Mouse (Mus musculus) left cerebral cortex, adult 11 months (tissue): ENCODE measurements around the gene Baz2b.

Experiments
- DNase-seq: peaks from one replicate; pipeline ENCODE4 v3.0.0; 2022; ENCODE audit warnings: low spot score

The Baz2b gene

DNA sequence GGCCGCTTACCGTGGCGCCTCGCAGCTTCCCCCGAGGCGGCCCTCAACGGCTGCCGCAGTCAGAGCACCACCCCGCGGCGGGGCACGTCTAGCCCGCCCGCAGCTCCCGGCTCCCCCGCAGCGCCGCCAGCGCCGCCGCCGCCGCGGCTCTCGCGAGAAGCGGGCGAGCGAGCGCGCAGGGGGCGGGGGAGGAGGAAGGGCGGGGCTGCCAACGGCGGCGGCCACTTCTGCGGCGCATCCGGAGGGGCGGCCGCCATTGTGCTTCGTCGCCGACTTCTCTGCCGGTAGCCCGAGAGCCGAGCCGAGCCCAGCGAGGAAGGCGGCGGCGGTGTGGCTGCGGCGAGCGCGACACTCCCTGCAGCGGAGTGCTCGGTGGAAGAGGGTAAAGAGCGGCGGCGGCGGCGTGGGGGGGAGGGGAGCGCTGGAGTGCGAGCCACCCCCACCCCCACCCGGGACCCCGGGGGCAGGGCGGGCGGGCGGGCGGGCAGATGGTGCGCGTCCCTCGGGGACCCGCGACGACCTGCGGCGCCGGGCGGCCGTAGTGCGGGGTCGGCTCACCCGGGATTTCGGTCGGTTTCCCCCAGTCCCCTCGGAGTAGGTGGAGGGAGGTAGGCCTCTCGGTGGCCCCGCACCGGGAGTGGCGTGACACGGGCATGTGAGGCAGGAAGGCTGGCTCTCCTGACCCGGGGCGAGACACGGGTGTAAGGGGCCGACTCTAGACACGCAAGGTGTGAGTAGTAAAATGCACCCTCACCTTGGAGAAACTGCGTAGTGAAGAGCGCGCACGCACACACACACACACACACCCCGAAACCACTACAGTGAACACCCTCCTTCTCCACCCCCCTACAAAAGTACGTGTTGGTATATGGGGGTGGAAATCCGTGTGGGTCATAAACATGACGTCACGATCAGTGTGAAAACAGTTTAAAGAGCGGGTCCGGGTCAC, at the start of gene Baz2b, which contains the start of gene March7:
TSS of gene Baz2b (minus strand) at position 137 of the 949 bp plus-strand sequence.
TSS of gene March7 (plus strand) at position 185 of the 949 bp plus-strand sequence.
- DNase-seq: peak; percentile 73

DNA sequence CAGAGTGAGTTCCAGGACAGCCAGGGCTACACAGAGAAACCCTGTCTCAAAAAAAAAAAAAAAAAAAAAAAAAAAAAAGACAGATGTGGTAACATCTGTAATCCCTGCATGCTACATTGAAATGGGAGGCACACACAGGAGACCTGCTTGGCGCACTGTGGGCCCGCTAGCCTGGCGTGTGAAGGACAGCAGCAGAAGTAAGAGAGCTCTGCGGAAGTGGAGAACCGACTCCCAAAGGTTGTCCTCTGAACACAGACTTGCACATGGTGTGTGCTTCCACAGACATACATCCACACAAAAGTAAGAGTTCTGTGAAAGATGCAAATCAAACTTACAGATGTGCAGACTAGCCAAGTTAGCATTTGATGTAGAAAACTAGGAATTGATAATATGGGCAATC, 49.5 kb upstream of the Baz2b start:
- no peak for DNase-seq

DNA sequence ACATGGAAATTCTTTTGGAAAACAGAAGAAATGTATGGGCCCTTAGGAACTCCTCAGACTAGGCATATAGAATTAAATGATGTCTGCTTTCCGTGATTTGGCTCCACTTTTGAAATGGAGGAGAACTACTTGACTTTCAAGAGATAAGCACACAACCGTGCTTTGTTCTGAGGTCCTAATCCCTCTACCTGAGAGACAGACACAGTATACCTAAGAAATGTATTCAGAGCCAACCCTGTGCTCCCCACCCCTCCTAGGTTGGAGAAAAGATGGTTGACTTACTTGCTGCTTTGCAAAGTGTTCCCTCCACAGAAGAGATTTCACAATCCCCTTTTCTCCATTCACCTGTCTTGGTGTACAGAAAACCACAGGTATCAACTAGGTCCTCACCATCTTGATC, 47.1 kb upstream of the Baz2b start:
- DNase-seq: no peak

DNA sequence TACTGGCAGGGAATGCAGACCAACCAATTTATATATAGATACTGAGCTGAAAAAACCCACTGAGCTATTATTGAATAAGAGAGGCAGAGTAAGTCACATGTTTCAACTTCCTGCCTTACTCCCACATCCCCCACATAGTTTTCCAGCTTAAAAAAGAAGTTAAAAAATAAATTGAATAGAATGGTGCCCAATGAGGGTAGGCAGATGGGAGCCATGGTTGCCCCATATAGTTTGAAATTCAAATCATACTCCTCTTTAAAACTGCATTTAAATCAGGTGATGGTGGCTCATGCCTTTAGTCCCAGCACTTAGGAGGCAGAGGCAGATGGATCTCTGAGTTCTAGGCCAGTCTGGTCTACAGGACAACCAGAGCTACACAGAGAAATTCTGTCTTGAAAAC, 43.9 kb upstream of the Baz2b start:
- peak; percentile 36 for DNase-seq

DNA sequence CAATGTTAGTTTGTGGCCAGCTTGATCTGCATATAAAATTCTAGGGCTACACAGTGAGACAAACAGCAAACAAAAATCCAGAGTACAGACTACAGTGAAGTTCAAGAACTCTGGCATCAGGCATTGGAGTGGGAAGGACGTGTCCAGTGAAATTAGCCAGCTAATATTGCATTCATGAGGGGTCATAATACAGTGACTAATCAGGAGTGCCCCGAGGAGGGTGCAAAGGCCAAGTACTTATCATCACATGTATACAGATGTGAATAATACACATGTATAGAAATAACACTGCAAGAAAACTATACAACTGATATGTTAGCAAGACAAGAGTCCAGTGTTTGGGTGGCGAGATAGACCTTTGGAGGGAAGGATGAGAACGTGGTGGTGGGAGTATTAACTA, 43.1 kb upstream of the Baz2b start:
- DNase-seq: no peak

DNA sequence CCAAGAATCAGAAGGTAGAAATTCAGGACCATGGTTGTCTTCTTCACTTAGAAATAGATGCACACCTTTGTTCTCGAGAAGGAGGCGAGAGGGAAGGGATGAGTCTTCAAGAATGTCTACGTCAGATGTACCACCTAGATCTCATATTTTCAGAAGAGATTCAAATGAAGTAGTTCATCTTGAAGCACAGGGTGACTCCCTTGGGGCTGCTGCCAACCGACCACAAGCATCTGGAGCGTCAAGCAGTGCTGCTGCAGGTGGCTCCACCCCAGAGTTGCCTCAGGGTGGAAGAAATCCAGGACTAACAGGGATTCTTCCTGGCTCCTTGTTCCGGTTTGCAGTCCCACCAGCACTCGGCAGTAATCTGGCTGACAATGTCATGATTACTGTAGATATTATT, 24.9 kb upstream of the Baz2b start:
- no peak for DNase-seq

DNA sequence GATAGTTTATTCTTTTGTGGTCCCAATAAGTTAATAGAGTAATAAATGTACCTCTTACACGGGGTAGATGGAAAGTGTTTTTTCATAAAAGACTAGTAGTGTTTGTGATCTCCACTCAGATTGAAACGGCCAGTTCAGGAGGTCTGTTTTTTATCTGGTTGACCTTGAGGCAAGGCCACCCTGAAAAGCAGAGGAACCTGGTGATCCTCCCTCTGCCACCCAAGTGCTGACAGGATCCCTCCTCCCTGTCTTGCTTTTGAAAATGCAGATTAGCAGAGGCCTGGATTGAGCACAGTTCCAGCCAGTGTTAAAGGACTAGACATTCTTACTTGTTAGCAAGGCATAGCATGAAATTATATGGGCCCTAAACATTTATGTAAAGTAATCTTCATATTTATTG, 23.5 kb upstream of the Baz2b start:
- no peak for DNase-seq

DNA sequence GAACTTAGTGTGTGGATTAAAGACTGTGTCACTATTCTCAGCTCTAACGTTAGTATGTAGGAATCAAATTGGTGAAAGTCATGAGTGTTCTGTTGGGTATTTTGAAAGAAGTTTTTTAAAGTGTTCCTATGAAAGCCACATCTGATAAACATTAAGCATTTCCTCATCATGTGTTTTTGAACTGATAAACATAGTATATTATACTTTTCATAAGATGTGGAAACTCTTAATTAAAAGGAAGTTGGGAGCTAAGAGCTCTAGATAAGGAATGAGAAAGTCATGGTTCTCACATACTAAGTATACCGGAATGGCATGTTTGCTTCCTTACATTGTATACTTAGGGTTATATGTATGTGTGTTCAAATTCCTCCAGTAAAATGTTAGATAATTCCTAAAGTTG, 20.7 kb upstream of the Baz2b start:
- no peak for DNase-seq

DNA sequence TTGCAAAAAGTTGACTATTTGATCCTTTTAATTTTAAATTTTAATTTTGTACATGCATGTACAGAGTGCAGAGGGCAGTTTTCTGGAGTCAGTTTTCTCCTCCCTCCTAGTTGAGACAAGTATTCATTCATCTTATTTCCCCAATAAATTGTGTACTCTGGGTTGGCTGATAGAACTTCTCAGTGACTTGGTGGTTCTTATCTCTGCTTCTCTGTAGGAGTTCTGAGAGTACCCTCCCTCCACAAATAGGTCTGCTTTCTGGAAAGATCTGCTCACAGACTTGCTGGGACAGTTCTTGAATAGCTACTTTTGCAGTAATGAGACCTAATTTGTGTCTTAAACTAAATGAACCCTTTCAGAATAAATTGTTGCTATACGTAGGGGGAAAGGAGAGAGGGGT, 18.8 kb upstream of the Baz2b start:
- DNase-seq: no peak

DNA sequence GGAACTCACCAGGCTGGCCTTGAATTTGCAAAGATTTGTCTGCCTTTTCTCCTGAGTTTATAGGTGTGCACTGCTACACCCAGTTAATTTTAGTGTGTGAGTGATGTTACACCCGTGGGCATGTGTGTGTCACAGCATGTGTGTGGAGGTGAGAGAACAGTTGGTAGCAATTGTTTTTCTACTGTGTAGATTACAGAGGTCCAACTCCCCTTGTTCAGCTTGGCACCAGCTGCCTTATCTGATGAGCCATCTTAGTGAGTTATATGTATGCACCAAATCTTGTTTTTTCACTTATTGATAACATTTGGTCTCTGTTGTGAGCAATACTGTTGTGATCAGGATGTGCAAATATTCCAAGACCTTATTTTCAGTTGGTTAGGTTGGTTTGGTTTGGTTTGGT, 13.8 kb upstream of the Baz2b start:
- DNase-seq: no peak

DNA sequence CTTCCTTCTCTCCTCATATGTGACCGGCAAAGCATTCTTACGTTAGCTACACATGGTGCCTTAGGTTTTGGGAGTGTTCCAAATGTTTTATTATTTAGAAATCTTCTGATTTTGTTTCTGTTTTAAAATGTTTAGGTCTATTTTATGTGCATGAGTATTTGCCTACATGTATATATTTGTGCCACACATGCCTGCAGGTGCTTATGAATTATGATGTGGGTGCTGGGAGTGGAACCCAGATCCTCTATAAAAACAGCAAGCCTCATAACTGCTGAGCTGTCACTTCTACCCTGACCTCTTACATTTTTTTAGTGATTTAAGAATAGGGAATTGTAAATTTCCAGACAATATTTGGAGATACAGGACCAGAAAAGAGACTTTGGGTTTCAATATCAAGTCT, 12.3 kb upstream of the Baz2b start:
- DNase-seq: no peak

DNA sequence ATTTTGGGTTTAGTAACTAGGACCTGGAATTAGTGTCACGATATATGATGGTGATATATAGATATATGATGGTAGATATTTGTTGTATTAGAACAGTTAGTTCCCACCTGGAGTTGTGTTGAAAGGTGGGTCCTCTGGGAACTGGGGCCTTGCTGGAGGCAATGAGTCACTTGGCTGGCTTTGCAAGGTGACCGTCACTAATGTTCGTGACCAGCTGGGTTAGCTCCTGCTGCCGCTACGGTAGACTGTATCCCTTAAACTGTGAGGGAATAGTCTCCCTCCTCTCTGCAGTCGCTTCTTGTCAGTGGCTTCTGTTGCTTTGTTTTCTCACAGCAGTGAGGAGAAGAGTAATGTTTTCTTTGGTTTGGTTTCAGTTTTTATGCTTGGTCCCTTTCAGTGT, 11.6 kb upstream of the Baz2b start:
- DNase-seq: no peak

DNA sequence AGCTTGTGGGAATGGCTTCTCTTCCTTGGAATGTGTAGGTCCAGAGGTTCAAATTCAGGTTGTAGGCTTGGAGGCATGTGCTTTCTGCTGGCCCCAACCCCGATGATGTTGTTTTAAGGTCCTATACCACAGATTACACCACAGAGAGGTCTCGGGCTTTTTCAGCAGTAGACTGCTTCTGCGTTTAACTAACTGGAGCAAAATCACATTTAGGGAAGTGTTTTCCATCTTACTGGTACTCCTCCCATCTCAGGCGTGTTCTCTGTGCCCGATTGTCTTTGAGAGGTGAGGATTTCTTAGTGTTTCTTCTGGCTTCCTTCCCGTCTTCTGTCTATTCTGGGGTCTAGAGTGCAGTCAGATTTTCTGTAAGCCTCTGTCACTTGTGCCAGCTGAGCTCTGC, 8.0 kb upstream of the Baz2b start:
- no peak for DNase-seq

DNA sequence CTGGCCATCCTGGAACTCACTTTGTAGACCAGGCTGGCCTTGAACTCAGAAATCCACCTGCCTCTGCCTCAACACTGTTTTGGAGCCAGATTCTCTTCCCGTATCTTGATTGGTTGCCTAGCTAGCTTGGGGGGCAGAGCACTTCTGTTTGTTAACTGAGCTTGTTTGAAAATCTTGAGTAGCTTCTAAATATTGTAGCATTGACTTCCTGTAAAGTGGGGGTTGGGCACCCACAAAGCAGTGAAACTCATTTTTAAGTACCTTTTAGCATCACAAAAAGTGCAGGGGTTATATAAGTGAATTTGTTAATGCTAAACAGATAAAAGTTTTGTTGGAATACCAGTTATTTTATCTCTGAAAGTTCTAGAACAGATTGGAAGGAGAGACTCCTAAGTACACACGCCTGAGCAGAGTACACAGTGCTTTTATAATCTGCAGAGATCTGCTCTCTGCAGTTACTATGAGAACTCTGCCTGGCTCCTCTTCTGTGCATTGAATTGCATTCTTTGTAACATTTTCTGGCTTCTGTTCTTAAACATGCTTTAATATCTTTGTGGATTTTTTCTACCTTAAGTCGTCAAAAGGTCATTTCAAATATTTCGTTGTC, 7.0 kb upstream of the Baz2b start:
- DNase-seq: no peak

DNA sequence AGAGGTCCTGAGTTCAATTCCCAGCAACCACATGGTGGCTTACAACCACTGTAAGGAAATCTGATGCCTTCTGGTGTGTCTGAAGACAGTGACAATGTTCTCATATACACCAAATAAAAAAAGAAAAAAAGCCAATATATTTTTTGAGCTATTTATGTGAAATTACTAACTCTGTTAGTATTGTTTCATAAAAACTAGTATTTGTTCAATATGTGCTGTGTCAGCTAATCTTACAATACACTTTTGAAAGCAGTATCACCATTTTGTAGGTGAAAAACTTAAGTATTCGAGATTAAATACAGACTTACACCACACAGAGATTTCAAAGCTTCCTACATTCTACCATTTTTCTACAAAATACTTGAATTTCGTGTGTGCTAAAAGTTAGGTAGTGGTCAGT, 5.0 kb upstream of the Baz2b start:
- DNase-seq: no peak

DNA sequence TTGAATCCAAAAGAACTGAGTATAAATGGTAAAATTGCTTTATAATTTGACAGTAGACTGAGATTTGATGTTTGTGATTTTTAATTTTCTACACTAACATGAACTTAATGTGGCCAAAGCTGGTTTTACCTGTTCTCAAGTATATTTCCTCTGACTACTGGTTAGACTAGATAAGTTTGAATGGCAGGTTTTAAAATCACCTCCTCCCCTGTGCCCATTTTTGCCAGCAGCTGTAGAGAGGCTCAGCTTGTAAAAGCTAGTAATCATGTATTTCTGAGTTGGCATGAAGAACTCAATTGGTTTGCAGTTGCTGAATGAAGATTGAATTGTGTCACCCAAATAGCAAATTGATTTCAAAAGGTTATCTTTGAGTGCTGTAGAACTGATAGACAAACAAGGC, 2.8 kb upstream of the Baz2b start:
- no peak for DNase-seq

DNA sequence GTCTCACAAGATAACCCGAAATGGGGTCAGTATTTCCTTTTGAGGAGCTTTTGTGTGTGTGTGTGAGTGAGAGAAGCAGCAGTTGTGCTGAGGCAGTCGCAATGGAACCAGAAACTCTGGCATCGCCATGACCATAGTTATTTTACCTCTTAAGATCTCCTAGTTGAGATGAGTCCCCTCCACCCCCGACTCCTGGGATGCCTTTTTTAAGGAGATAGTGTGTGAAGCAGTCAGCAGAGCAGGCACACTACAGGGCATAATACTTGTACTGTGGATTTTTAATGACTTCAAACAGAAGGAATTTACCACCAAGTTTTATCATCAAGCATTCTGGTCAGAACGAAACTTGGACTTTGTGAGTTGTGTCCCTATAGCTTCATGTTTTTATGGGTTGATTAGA, 1.2 kb upstream of the Baz2b start:
- DNase-seq: no peak

DNA sequence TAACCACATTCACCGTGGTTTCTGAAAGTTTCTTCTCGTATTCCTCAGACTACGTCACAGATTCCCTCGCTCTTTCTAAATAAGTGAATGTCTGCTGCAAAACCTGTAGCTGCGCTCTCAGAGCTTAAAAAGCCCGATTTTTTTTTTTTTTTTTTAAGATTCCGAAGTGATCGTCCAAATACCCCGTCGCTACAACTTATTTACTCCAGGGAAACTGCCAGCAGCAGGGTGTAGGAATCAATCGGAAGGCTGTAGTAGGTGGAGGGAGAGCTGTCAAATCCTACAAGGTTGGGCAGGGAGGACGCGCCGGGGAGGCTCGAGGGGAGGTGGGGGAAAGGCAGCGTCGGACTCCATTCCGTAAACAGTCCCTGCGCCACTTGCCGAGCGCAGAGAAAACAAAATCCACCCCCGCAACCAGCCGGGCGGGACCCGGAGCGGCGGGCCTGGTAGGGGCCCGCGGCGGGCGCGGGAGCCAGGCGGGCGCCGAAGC, 472 bp downstream of the Baz2b start:
- DNase-seq: no peak

DNA sequence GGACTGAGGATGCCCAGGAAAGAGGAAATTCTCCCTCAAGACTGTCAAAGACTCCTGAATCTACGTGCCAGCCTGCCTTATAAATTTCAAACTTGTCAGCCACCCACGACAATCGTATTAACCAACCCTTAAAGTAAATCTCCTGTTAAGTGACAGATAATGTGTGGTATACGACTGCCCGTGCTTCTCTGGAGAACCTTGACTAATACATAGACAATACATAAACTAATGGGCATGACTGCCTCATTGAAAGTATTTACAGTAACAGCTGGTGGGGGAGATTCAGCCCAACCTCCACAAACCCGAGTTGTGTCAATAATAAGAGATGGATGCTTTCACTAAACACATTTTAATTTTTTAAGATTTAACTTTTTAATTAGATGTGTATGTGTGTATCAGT, 3.8 kb downstream of the Baz2b start:
- no peak for DNase-seq

DNA sequence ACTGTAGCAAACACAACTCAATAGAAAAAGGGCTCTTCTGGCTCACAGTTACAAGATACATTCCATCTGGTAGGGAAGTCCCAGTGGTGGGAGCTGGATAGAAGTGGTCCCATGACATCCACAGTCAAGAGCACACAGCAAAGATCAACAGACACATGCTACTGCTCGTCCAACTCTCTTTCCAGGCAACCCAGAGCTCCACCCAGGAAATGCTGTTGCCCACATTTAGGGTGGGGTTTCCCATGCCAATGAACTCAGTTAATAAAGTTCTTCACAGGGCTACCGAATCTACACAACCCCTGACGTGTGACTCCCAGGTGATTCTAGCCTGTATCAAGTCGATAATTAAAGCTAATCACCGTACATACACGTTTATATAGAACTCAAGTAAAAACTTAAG, 5.5 kb downstream of the Baz2b start:
- DNase-seq: no peak

DNA sequence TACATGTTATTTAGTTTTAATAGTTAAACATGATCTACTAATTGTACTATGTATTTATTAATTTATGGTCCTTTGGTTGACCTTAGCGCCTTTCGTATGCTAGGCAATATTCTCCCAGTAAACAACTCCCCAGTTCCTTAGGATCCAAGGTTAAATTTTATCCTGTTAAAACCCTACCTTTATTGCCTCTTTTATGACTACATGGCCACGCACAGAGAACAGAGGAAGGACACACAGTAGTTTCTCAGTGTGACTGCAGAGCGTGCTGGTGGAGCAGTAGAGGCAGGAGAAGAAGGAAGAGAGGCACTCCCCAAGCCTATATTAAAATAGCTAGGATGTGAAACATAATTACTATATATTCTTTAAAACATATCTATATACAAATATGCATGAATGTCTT, 5.9 kb downstream of the Baz2b start:
- DNase-seq: no peak

DNA sequence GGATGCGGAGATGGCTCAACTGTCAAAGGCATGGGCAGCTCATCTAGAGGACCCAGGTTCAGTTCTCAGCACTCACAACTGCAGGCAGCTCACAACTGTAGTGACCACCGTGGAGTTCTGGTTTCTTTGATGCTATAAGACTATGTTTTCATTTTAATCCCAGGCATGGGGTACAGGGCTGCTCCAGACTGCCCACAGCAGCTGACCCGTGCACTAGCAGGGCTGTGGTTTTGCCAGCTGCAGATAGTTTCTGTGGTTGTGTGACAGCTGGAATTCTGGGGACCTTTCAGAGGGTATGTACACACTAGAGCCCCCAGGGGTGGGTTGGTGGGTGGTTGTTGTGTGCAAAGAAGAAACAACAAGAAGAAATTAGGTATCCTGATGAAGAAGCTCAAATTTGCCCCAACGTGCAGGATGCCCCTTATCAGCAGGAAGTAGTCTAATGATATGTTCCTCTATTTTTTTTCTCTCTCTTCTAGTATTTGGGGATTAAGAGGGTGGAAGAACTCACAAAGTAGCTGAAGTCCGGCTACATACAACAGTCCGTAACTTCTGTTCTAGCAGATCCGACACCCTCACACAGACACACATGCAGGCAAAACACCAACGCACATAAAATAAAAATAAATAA, 6.6 kb downstream of the Baz2b start:
- DNase-seq: no peak

DNA sequence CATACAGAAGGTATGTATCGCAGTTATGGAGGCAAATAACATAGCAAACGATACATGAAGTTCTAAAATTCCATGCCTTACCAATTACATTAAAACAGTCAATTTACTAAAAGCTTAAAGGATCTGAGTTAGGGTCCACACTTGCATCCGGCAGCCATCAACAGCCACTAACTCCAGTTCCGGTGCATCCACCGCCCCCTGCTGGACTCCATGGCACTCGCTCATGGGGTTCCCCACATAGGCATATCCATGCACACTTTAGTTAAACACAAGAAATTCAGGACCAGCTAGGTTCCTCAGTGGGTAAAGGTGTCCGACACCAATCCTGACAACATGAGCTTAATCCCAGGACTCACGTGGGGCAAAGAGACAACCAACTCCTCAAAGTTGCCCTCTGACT, 9.0 kb downstream of the Baz2b start:
- DNase-seq: no peak
